Mouse (Mus musculus): ENCODE results near the gene Dph5. TPM values are rescaled to one million over a fixed set of nuclear protein-coding genes. Genes with fewer than 3 reads are reported as not detected.
"Not testable (repeated sequence)": the region's sequence is repeated elsewhere in the genome, so short reads cannot be mapped to it uniquely, and the experiment has no call there.

Dph5 gene
- polyA plus RNA-seq, 1 experiment from 2014 or later = 23.8 TPM

GRCm38 (mm10) chr3:115902301-115902956 lies 14.8 kb downstream of the Dph5 start:
- 0 out of 2 replicates have a peak, but pooled peaks cover 4% of the 10 kb centered on the region for H3K4me1 ChIP-seq
- H3K9me3 ChIP-seq = no peaks in the 10 kb centered on the region

DNA sequence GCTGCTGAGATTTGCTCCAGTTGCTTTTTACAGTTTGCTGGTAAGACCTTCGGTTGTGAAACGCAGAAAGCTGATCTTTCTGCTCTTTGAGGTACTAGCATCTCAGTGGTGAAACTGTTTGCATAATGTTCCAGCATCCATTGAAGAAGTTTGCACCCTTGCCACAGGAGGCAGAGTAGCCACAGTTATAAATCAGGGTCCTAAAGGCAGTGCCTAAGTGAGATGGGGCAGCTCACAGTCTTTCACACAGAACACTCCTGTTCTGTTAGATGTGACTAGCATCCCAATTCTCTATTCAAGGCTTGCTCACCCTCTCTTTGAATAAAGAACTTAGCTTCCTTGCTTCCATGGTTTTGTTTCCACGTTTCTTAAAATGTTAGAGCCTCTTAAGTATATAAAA lies 17.4 kb downstream of the Dph5 start:
- no peaks in the 10 kb centered on the region for H3K9me3 ChIP-seq
- H3K4me1 ChIP-seq = no peaks in the 10 kb centered on the region
- WGBS = 90% methylated on average over 3 of the region's 3 CpGs
- H3K36me3 ChIP-seq (replicated peaks) = 0 out of 2 replicates have a peak, but pooled peaks cover 6% of the 10 kb centered on the region
- ATAC-seq (replicated peaks) = 0 out of 2 replicates have a peak, but pooled peaks have one; percentile 58
- no peak overlapping the region for H3K4me3 ChIP-seq
- H3K4me2 ChIP-seq = no peak overlapping the region
- H3K9ac ChIP-seq = no peak overlapping the region
- H3K27ac ChIP-seq = no peak overlapping the region
- no peaks in the 10 kb centered on the region for H3K27me3 ChIP-seq (replicated peaks)

More at GRCm38 (mm10) chr3:115902301-115902956, 14.8 kb downstream of the Dph5 start:
- Histone ChIP-seq H3K4me3 (no peak overlapping the region), H3K27ac (no peak overlapping the region), H3K9ac (no peak overlapping the region), H3K27me3 (replicated peaks) (no peaks in the 10 kb centered on the region), H3K4me2 (no peak overlapping the region), H3K36me3 (replicated peaks) (0 out of 2 replicates have a peak, but pooled peaks cover 4% of the 10 kb centered on the region)
- WGBS = 92% methylated on average over 9 of the region's 9 CpGs
- no peak for ATAC-seq (replicated peaks)

- 93% methylated on average over 4 of the region's 4 CpGs for WGBS
- Histone ChIP-seq H3K9ac (no peak overlapping the region), H3K4me3 (no peak overlapping the region), H3K27me3 (replicated peaks) (no peaks in the 10 kb centered on the region), H3K36me3 (replicated peaks) (0 out of 2 replicates have a peak, but pooled peaks cover 6% of the 10 kb centered on the region), H3K4me1 (no peaks in the 10 kb centered on the region), H3K9me3 (no peaks in the 10 kb centered on the region), H3K27ac (no peak overlapping the region), H3K4me2 (no peak overlapping the region)
- ATAC-seq (replicated peaks) = no peak
These were observed 17.9 kb downstream of the Dph5 start for GRCm38 (mm10) chr3:115905567-115905966.

DNA sequence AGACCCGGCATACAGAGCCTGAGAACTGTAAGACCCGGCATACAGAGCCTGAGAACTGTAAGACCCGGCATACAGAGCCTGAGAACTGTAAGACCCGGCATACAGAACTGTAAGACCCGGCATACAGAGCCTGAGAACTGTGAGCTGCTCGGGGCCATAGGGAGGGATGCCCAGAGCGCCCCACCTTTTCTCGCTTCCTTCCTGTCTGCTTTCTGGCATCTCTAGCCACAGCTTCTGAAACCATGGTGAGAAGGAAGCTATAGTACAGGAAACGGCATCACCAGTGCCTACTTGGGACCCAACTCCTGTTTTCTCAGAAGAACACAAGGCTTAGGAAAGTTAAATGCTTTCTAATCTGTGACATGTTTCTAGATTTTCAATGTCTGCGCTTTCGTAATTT lies 19.8 kb downstream of the Dph5 start:
- not testable (repeated sequence) for H3K9ac ChIP-seq; H3K27me3 ChIP-seq (replicated peaks); H3K36me3 ChIP-seq (replicated peaks); H3K4me1 ChIP-seq; H3K4me3 ChIP-seq; H3K4me2 ChIP-seq; H3K9me3 ChIP-seq; ATAC-seq (replicated peaks); H3K27ac ChIP-seq
- WGBS = 97% methylated on average over 11 of the region's 11 CpGs

- Histone ChIP-seq H3K4me1 (no peaks in the 10 kb centered on the region), H3K4me3 (no peak overlapping the region), H3K36me3 (replicated peaks) (0 out of 2 replicates have a peak, but pooled peaks cover 2% of the 10 kb centered on the region), H3K9ac (no peak overlapping the region), H3K27ac (no peak overlapping the region), H3K4me2 (no peak overlapping the region), H3K9me3 (no peaks in the 10 kb centered on the region), H3K27me3 (replicated peaks) (no peaks in the 10 kb centered on the region)
- no peak for ATAC-seq (replicated peaks)
- WGBS = 85% methylated on average over 4 of the region's 4 CpGs
These were observed 37.0 kb downstream of the Dph5 start for GRCm38 (mm10) chr3:115924401-115925190.

DNA sequence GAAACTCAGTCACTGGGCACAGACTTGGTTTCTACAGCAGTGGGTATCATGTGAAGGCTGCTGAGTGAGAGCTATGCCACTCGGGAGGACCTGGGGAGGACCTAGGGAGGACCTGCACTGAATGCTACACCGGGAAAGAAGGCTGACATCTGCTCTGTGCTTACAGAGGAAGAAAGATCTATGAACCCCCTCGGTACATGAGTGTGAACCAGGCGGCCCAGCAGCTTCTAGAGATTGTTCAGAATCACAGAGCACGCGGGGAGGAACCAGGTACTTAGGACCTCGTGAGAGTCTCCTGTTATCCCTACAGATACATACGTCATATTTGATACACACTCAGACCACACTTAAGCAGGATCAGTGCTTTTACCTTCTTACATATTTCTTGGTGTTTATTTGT lies 38.9 kb downstream of the Dph5 start:
- H3K9ac ChIP-seq = no peak overlapping the region
- no peaks in the 10 kb centered on the region for H3K9me3 ChIP-seq
- no peaks in the 10 kb centered on the region for H3K27me3 ChIP-seq (replicated peaks)
- H3K36me3 ChIP-seq (replicated peaks) = 0 out of 2 replicates have a peak, but pooled peaks cover 2% of the 10 kb centered on the region
- H3K4me2 ChIP-seq = no peak overlapping the region
- no peak overlapping the region for H3K4me3 ChIP-seq
- no peaks in the 10 kb centered on the region for H3K4me1 ChIP-seq
- ATAC-seq (replicated peaks) = no peak
- 90% methylated on average over 8 of the region's 8 CpGs for WGBS
- no peak overlapping the region for H3K27ac ChIP-seq

GRCm38 (mm10) chr3:115931701-115932100 lies 44.1 kb downstream of the Dph5 start:
- no peak overlapping the region for H3K4me3 ChIP-seq
- WGBS = 94% methylated on average over 6 of the region's 6 CpGs
- ATAC-seq (replicated peaks) = no peak
- no peak overlapping the region for H3K27ac ChIP-seq
- H3K4me1 ChIP-seq = no peaks in the 10 kb centered on the region
- H3K36me3 ChIP-seq (replicated peaks) = no peaks in the 10 kb centered on the region; the same call in 1 of the 2 replicates
- H3K27me3 ChIP-seq (replicated peaks) = no peaks in the 10 kb centered on the region
- H3K9me3 ChIP-seq = no peaks in the 10 kb centered on the region
- no peak overlapping the region for H3K4me2 ChIP-seq
- H3K9ac ChIP-seq = no peak overlapping the region

DNA sequence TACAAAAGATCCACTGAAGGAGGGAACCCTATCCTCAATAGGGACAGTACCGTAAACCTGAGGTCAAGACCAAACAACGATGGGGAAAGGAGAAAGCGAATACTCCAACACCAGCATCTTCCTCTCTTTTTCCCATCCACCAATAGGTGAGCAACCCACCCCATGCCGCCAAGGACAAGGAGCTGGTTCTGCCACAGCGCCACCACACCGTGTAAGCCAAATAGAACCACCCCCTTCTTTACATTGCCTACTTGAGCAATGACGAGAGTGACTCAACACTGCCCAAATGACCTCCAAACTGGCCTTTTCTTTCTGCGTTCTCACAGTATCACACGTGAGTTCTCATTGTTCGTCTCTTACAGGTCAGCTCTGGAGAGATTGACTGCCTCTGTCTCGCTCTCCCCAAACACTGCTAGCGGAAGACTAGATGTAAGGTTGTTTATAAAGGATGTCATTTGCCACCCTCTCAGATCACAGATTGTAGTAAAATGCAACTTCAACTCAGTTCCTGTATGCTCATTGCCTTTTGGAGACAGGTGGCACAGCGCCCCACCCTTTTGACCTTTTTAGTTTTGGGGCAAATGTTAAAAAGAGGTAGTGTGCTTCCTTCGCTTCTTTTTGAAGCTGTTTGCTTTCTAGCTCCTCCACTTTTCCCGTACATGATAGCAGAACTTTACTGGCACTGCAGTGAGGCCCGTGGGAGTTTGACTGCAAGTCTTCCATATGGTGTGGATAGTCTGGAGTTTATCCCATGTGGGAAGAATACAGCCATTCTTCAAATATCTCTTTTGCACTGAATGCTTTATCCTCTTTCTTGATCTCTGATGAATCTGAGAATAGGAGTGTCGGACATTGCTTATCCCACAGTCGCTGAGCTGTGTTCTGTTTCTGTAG lies 45.9 kb downstream of the Dph5 start:
- Histone ChIP-seq H3K4me3 (no peak overlapping the region), H3K27ac (no peak overlapping the region), H3K27me3 (replicated peaks) (no peaks in the 10 kb centered on the region), H3K9me3 (no peaks in the 10 kb centered on the region), H3K4me1 (no peaks in the 10 kb centered on the region), H3K4me2 (no peak overlapping the region), H3K36me3 (replicated peaks) (no peaks in the 10 kb centered on the region; the same call in 1 of the 2 replicates), H3K9ac (no peak overlapping the region)
- WGBS = 92% methylated on average over 18 of the region's 18 CpGs
- ATAC-seq (replicated peaks) = no peak

- H3K4me2 ChIP-seq = no peak overlapping the region
- 56% methylated on average over 4 of the region's 4 CpGs for WGBS
- no peak overlapping the region for H3K9ac ChIP-seq
- H3K27me3 ChIP-seq (replicated peaks) = no peaks in the 10 kb centered on the region
- ATAC-seq (replicated peaks) = no peak
- no peak overlapping the region for H3K27ac ChIP-seq
- no peaks in the 10 kb centered on the region for H3K4me1 ChIP-seq
- no peak overlapping the region for H3K4me3 ChIP-seq
- no peaks in the 10 kb centered on the region for H3K9me3 ChIP-seq
- H3K36me3 ChIP-seq (replicated peaks) = no peaks in the 10 kb centered on the region; the same call in 1 of the 2 replicates
These were observed 49.3 kb downstream of the Dph5 start for GRCm38 (mm10) chr3:115936734-115937599.

DNA sequence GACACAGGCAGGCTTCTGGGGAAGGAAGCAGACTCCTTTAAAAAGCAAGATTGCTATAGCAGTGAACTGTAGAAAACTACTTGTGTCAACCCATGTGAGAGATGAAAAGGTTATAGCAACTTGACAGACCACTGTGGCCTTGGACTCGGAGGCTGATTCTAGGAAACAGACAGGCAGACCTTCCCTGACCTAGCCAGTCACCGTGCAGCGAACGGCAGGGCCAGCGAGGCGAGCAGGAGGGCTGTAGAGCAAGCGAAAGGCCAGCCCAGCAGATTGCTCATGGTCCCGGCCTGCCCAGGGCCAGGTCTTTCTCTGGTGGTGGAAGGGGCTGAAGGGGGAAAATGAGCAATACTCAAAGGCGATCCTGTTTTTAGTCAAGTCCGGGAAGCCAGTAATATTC lies 50.2 kb downstream of the Dph5 start:
- H3K27ac ChIP-seq = no peak overlapping the region
- ATAC-seq (replicated peaks) = no peak
- H3K4me1 ChIP-seq = no peaks in the 10 kb centered on the region
- H3K9me3 ChIP-seq = no peaks in the 10 kb centered on the region
- H3K27me3 ChIP-seq (replicated peaks) = no peaks in the 10 kb centered on the region
- peaks cover 6% of the 10 kb centered on the region; the same call in 1 of the 2 replicates for H3K36me3 ChIP-seq (replicated peaks)
- no peak overlapping the region for H3K9ac ChIP-seq
- WGBS = 89% methylated on average over 10 of the region's 10 CpGs
- no peak overlapping the region for H3K4me2 ChIP-seq
- H3K4me3 ChIP-seq = no peak overlapping the region

DNA sequence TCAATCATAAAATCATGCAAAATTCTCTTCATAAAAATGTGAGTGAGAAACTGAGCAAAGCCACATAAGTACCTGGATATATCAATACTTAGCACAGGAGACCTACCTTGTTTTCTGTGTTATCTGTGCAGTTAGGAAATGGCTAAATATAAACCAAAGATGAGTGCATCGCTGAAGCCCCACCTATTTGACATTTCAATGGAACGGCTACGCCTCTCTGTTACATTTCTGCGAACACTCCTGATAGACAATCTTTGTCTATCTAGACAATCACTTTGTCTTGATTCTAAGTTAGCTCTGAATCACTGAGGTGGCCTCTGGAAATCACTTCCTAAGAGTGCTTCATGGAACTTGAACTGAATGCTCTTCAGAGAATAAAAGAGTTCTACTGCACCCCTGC lies 52.9 kb downstream of the Dph5 start:
- peaks cover 7% of the 10 kb centered on the region; the same call in 1 of the 2 replicates for H3K36me3 ChIP-seq (replicated peaks)
- ATAC-seq (replicated peaks) = no peak
- no peaks in the 10 kb centered on the region for H3K9me3 ChIP-seq
- no peaks in the 10 kb centered on the region for H3K4me1 ChIP-seq
- no peaks in the 10 kb centered on the region for H3K27me3 ChIP-seq (replicated peaks)
- no peak overlapping the region for H3K4me3 ChIP-seq
- 91% methylated on average over 4 of the region's 4 CpGs for WGBS
- no peak overlapping the region for H3K27ac ChIP-seq
- H3K4me2 ChIP-seq = no peak overlapping the region
- no peak overlapping the region for H3K9ac ChIP-seq

Data from midbrain, embryonic 15.5 days (tissue).